Mouse (Mus musculus) CD4-positive helper T cell, adult 2 months (primary cell): ENCODE data around the gene Hyal3.
"Not testable (repeated sequence)": the region's sequence is repeated elsewhere in the genome, so short reads cannot be mapped to it uniquely, and the experiment has no call there.

Experiments
- DNase-seq: peaks from one replicate; pipeline ENCODE4 v3.0.0-alpha.2; 2012; ENCODE audit warnings: low read depth, missing footprints, low spot score

Gene Hyal3

GRCm38 (mm10) chr9:107571534-107572326 is 8.9 kb upstream of the Hyal3 start:
- DNase-seq: no peak

- no peak for DNase-seq
These were observed 8.3 kb upstream of the Hyal3 start for GRCm38 (mm10) chr9:107572327-107572662.

GRCm38 (mm10) chr9:107573774-107574173 is 6.8 kb upstream of the Hyal3 start:
- not testable (repeated sequence) for DNase-seq

- DNase-seq: no peak
These were observed 4.8 kb upstream of the Hyal3 start for GRCm38 (mm10) chr9:107575579-107576356.

GRCm38 (mm10) chr9:107576357-107577107 is 4.1 kb upstream of the Hyal3 start, which contains the start of gene Hyal1:
Gene Hyal1, plus strand, starts transcription at chr9:107576927.
- no peak for DNase-seq

- no peak for DNase-seq
These were observed 2.7 kb upstream of the Hyal3 start for GRCm38 (mm10) chr9:107577871-107578270.

GRCm38 (mm10) chr9:107578587-107578986 is 2.0 kb upstream of the Hyal3 start, which contains the start of gene Naa80:
Gene Naa80, plus strand, starts transcription at chr9:107578887.
- no peak for DNase-seq

GRCm38 (mm10) chr9:107579023-107579900 is 1.4 kb upstream of the Hyal3 start:
- no peak for DNase-seq

GRCm38 (mm10) chr9:107581584-107581983 is 966 bp downstream of the Hyal3 start:
- no peak for DNase-seq

- DNase-seq: no peak
These were observed 2.0 kb downstream of the Hyal3 start for GRCm38 (mm10) chr9:107582509-107583062.

GRCm38 (mm10) chr9:107583174-107583573 is 2.6 kb downstream of the Hyal3 start:
- no peak for DNase-seq

- no peak for DNase-seq
These were observed 5.9 kb downstream of the Hyal3 start for GRCm38 (mm10) chr9:107586504-107586903.

GRCm38 (mm10) chr9:107586974-107587832 is 6.6 kb downstream of the Hyal3 start, which contains the start of gene Ifrd2:
Gene Ifrd2, plus strand, starts transcription at chr9:107587642.
- DNase-seq: peak; percentile 99

GRCm38 (mm10) chr9:107587833-107588639 is 7.4 kb downstream of the Hyal3 start:
- DNase-seq: no peak

GRCm38 (mm10) chr9:107590058-107590772 is 9.6 kb downstream of the Hyal3 start:
- no peak for DNase-seq

GRCm38 (mm10) chr9:107590773-107591060 is 10.1 kb downstream of the Hyal3 start:
- no peak for DNase-seq

GRCm38 (mm10) chr9:107593101-107593976 is 12.7 kb downstream of the Hyal3 start:
- DNase-seq: no peak
